Mouse (Mus musculus) intestine, embryonic 15.5 days (tissue): ENCODE data around the gene Gm5475. TPM values are rescaled to one million over a fixed set of nuclear protein-coding genes. Genes with fewer than 3 reads are reported as not detected.
A peak's percentile ranks its signal among the peaks of the same experiment; 100 is the strongest.

Experiments
- ATAC-seq: fragments of 200-750 bp; cut with Nextera tagmentation; 2 replicates; pipeline ENCODE4 v1.8.0; 2017; ENCODE audit warnings: moderate TSS enrichment, moderate library complexity
- H3K27ac ChIP-seq: fragments of 300-500 bp; sonication (generic); 2 replicates; pipeline ENCODE4 v1.5.1; 2015; ENCODE audit warnings: mild to moderate bottlenecking, inconsistent platforms
- H3K27me3 ChIP-seq: fragments of 300-500 bp; sonication (generic); replicated peaks from 2 replicates; pipeline ENCODE4 v1.6.1; 2015; ENCODE audit warnings: inconsistent platforms
- H3K36me3 ChIP-seq: fragments of 300-500 bp; sonication (generic); 2 replicates; pipeline ENCODE4 v1.6.1; 2015; ENCODE audit warnings: inconsistent platforms
- H3K4me1 ChIP-seq: fragments of 300-500 bp; sonication (generic); replicated peaks from 2 replicates; pipeline ENCODE4 v1.6.1; 2015; ENCODE audit warnings: inconsistent platforms
- H3K4me2 ChIP-seq: fragments of 300-500 bp; sonication (generic); replicated peaks from 2 replicates; pipeline ENCODE4 v1.6.1; 2015; ENCODE audit warnings: mild to moderate bottlenecking, inconsistent platforms
- H3K4me3 ChIP-seq: fragments of 300-500 bp; sonication (generic); replicated peaks from 2 replicates; pipeline ENCODE4 v1.5.1; 2015; ENCODE audit warnings: inconsistent platforms
- H3K9ac ChIP-seq: fragments of 300-500 bp; sonication (generic); 2 replicates; pipeline ENCODE4 v1.6.1; 2015; ENCODE audit warnings: inconsistent platforms
- H3K9me3 ChIP-seq: fragments of 300-500 bp; sonication (generic); 2 replicates; pipeline ENCODE4 v1.6.1; 2016; ENCODE audit warnings: inconsistent platforms
- WGBS: fragments of 180-500 bp; shearing (Covaris S2); methylation state at CpG from one replicate; pipeline ENCODE4 v1.1.7; 2015; 5-methylcytosine and 5-hydroxymethylcytosine counted together
- polyA plus RNA-seq: library from polyadenylated mRNA; unstranded; fragments of >200 nt; fragmentation: Nextera tagmentation; extraction: Ambion mirVana; gene quantifications from 2 replicates; pipeline ENCODE4 v1.2.1, GENCODE M21; 2015

Gene Gm5475
- polyA plus RNA-seq, 1 experiment from 2014 or later = 0.19 TPM

- WGBS = 11% methylated on average over 12 of the region's 12 CpGs
- no peaks in the 10 kb centered on the region for H3K9me3 ChIP-seq
- no peaks in the 10 kb centered on the region for H3K27me3 ChIP-seq
- H3K4me1 ChIP-seq = no peaks in the 10 kb centered on the region
- H3K9ac ChIP-seq = no peak overlapping the region
- peak overlapping the region; percentile 12 for H3K4me2 ChIP-seq
- H3K27ac ChIP-seq = no peak overlapping the region
- ATAC-seq = peak; percentile 71
- H3K36me3 ChIP-seq = no peaks in the 10 kb centered on the region
- H3K4me3 ChIP-seq = no peak overlapping the region
Measured at GRCm38 (mm10) chr15:100460942-100461341, 39.0 kb downstream of the Gm5475 start.

GRCm38 (mm10) chr15:100461646-100462045 lies 39.7 kb downstream of the Gm5475 start:
- Histone ChIP-seq H3K27me3 (no peaks in the 10 kb centered on the region), H3K9ac (no peak overlapping the region), H3K4me2 (no peak overlapping the region), H3K4me1 (no peaks in the 10 kb centered on the region), H3K36me3 (no peaks in the 10 kb centered on the region), H3K27ac (no peak overlapping the region), H3K4me3 (no peak overlapping the region), H3K9me3 (no peaks in the 10 kb centered on the region)
- 69% methylated on average over 9 of the region's 9 CpGs for WGBS
- no peak for ATAC-seq

- Histone ChIP-seq H3K4me3 (no peak overlapping the region), H3K27ac (no peak overlapping the region), H3K36me3 (no peaks in the 10 kb centered on the region), H3K4me1 (no peaks in the 10 kb centered on the region), H3K4me2 (no peak overlapping the region), H3K27me3 (no peaks in the 10 kb centered on the region), H3K9me3 (no peaks in the 10 kb centered on the region), H3K9ac (no peak overlapping the region)
- ATAC-seq = no peak
- WGBS = 84% methylated on average over 5 of the region's 5 CpGs
Measured at GRCm38 (mm10) chr15:100462086-100462485, 40.1 kb downstream of the Gm5475 start.

- no peak overlapping the region for H3K4me3 ChIP-seq
- peaks cover 10% of the 10 kb centered on the region; the same call in 1 of the 2 replicates for H3K4me1 ChIP-seq
- H3K27ac ChIP-seq = no peak overlapping the region
- no peak overlapping the region for H3K4me2 ChIP-seq
- no peak overlapping the region for H3K9ac ChIP-seq
- WGBS = 25% methylated on average over 6 of the region's 6 CpGs
- no peaks in the 10 kb centered on the region for H3K27me3 ChIP-seq
- ATAC-seq = no peak
- H3K9me3 ChIP-seq = no peaks in the 10 kb centered on the region
- H3K36me3 ChIP-seq = no peaks in the 10 kb centered on the region
Measured at GRCm38 (mm10) chr15:100463712-100464111, 41.8 kb downstream of the Gm5475 start.

- peaks cover 19% of the 10 kb centered on the region for H3K4me1 ChIP-seq
- H3K4me2 ChIP-seq = no peak overlapping the region
- 55% methylated on average over 2 of the region's 2 CpGs for whole genome bisulfite sequencing
- no peak for ATAC-seq
- H3K36me3 ChIP-seq = no peaks in the 10 kb centered on the region
- H3K27me3 ChIP-seq = no peaks in the 10 kb centered on the region
- H3K9me3 ChIP-seq = no peaks in the 10 kb centered on the region
- H3K4me3 ChIP-seq = no peak overlapping the region
- H3K9ac ChIP-seq = no peak overlapping the region
- H3K27ac ChIP-seq = no peak overlapping the region
Measured at GRCm38 (mm10) chr15:100465432-100465831, 43.5 kb downstream of the Gm5475 start.

- WGBS = 34% methylated on average over 8 of the region's 8 CpGs
- Histone ChIP-seq H3K36me3 (no peaks in the 10 kb centered on the region), H3K9ac (no peak overlapping the region), H3K9me3 (no peaks in the 10 kb centered on the region), H3K27me3 (no peaks in the 10 kb centered on the region), H3K4me3 (peak overlapping the region; percentile 92), H3K4me2 (peak overlapping the region; percentile 87), H3K27ac (no peak overlapping the region), H3K4me1 (peaks cover 19% of the 10 kb centered on the region)
- no peak for ATAC-seq
Measured at GRCm38 (mm10) chr15:100467738-100468137, 45.8 kb downstream of the Gm5475 start.

- no peaks in the 10 kb centered on the region for H3K9me3 ChIP-seq
- H3K36me3 ChIP-seq = no peaks in the 10 kb centered on the region
- H3K4me2 ChIP-seq = peak within 1 kb of the TSS; percentile 87
- peak within 1 kb of the TSS; percentile 90 for H3K27ac ChIP-seq
- H3K4me3 ChIP-seq = peak within 1 kb of the TSS; percentile 92
- 2% methylated on average over 74 of the region's 84 CpGs for WGBS
- peak; percentile 94 for ATAC-seq
- peaks cover 19% of the 10 kb centered on the region for H3K4me1 ChIP-seq
- peak within 1 kb of the TSS; percentile 93 for H3K9ac ChIP-seq
- H3K27me3 ChIP-seq = no peaks in the 10 kb centered on the region
Measured at GRCm38 (mm10) chr15:100468295-100469188, 46.6 kb downstream of the Gm5475 start, which contains the start of gene Letmd1. Letmd1 (plus strand) TSS chr15:100469023.

GRCm38 (mm10) chr15:100469189-100469545 lies 47.2 kb downstream of the Gm5475 start:
- Histone ChIP-seq H3K9me3 (no peaks in the 10 kb centered on the region), H3K27ac (peak overlapping the region; percentile 90), H3K4me3 (peak overlapping the region; percentile 92), H3K4me2 (peak overlapping the region; percentile 87), H3K36me3 (no peaks in the 10 kb centered on the region), H3K9ac (peak overlapping the region; percentile 93), H3K4me1 (peaks cover 19% of the 10 kb centered on the region), H3K27me3 (no peaks in the 10 kb centered on the region)
- ATAC-seq = no peak; the same call in 1 of the 2 replicates
- 0% methylated on average over 19 of the region's 19 CpGs for WGBS

GRCm38 (mm10) chr15:100470037-100470436 lies 48.1 kb downstream of the Gm5475 start:
- peaks cover 19% of the 10 kb centered on the region for H3K4me1 ChIP-seq
- 53% methylated on average over 10 of the region's 10 CpGs for WGBS
- H3K9me3 ChIP-seq = no peaks in the 10 kb centered on the region
- H3K27me3 ChIP-seq = no peaks in the 10 kb centered on the region
- peak overlapping the region; percentile 92 for H3K4me3 ChIP-seq
- peaks cover 6% of the 10 kb centered on the region; the same call in 1 of the 2 replicates for H3K36me3 ChIP-seq
- H3K27ac ChIP-seq = no peak overlapping the region
- ATAC-seq = no peak
- H3K4me2 ChIP-seq = peak overlapping the region; percentile 87
- no peak overlapping the region for H3K9ac ChIP-seq

GRCm38 (mm10) chr15:100473926-100474503 lies 52.1 kb downstream of the Gm5475 start:
- Histone ChIP-seq H3K27me3 (no peaks in the 10 kb centered on the region), H3K4me1 (peaks cover 10% of the 10 kb centered on the region; the same call in 1 of the 2 replicates), H3K36me3 (peaks cover 28% of the 10 kb centered on the region), H3K4me2 (no peak overlapping the region), H3K27ac (no peak overlapping the region), H3K9me3 (no peaks in the 10 kb centered on the region), H3K4me3 (no peak overlapping the region), H3K9ac (no peak overlapping the region)
- WGBS = 58% methylated on average over 7 of the region's 7 CpGs
- no peak for ATAC-seq
